Mouse (Mus musculus) intestine, embryonic 15.5 days (tissue): ENCODE results near the gene Il27ra. TPM values are rescaled to one million over a fixed set of nuclear protein-coding genes. Genes with fewer than 3 reads are reported as not detected.
"Not testable (repeated sequence)": the region's sequence is repeated elsewhere in the genome, so short reads cannot be mapped to it uniquely, and the experiment has no call there.

Experiments
- ATAC-seq: fragments of 200-750 bp; cut with Nextera tagmentation; 2 replicates; pipeline ENCODE4 v1.8.0; 2017; ENCODE audit warnings: moderate TSS enrichment, moderate library complexity
- H3K27ac ChIP-seq: fragments of 300-500 bp; sonication (generic); 2 replicates; pipeline ENCODE4 v1.5.1; 2015; ENCODE audit warnings: mild to moderate bottlenecking, inconsistent platforms
- H3K27me3 ChIP-seq: fragments of 300-500 bp; sonication (generic); replicated peaks from 2 replicates; pipeline ENCODE4 v1.6.1; 2015; ENCODE audit warnings: inconsistent platforms
- H3K36me3 ChIP-seq: fragments of 300-500 bp; sonication (generic); 2 replicates; pipeline ENCODE4 v1.6.1; 2015; ENCODE audit warnings: inconsistent platforms
- H3K4me1 ChIP-seq: fragments of 300-500 bp; sonication (generic); replicated peaks from 2 replicates; pipeline ENCODE4 v1.6.1; 2015; ENCODE audit warnings: inconsistent platforms
- H3K4me2 ChIP-seq: fragments of 300-500 bp; sonication (generic); replicated peaks from 2 replicates; pipeline ENCODE4 v1.6.1; 2015; ENCODE audit warnings: mild to moderate bottlenecking, inconsistent platforms
- H3K4me3 ChIP-seq: fragments of 300-500 bp; sonication (generic); replicated peaks from 2 replicates; pipeline ENCODE4 v1.5.1; 2015; ENCODE audit warnings: inconsistent platforms
- H3K9ac ChIP-seq: fragments of 300-500 bp; sonication (generic); 2 replicates; pipeline ENCODE4 v1.6.1; 2015; ENCODE audit warnings: inconsistent platforms
- H3K9me3 ChIP-seq: fragments of 300-500 bp; sonication (generic); 2 replicates; pipeline ENCODE4 v1.6.1; 2016; ENCODE audit warnings: inconsistent platforms
- WGBS: fragments of 180-500 bp; shearing (Covaris S2); methylation state at CpG from one replicate; pipeline ENCODE4 v1.1.7; 2015; 5-methylcytosine and 5-hydroxymethylcytosine counted together
- polyA plus RNA-seq: library from polyadenylated mRNA; unstranded; fragments of >200 nt; fragmentation: Nextera tagmentation; extraction: Ambion mirVana; gene quantifications from 2 replicates; pipeline ENCODE4 v1.2.1, GENCODE M21; 2015

The Il27ra gene
- polyA plus RNA-seq, 1 experiment from 2014 or later: 1.3 TPM

GRCm38 (mm10) chr8:84011705-84012498 is 30.5 kb downstream of the Il27ra start, which contains the start of gene 2210011C24Rik:
Gene 2210011C24Rik (minus strand): TSS chr8:84012171.
- peak within 1 kb of the TSS; percentile 47 for H3K4me3 ChIP-seq
- peaks cover 27% of the 10 kb centered on the region for H3K4me1 ChIP-seq
- H3K27me3 ChIP-seq: peaks cover 35% of the 10 kb centered on the region
- WGBS: 1% methylated on average over 44 of the region's 45 CpGs
- H3K9me3 ChIP-seq: no peaks in the 10 kb centered on the region
- no peaks in the 10 kb centered on the region for H3K36me3 ChIP-seq
- peak within 1 kb of the TSS; percentile 53 for H3K9ac ChIP-seq
- H3K4me2 ChIP-seq: peak within 1 kb of the TSS; percentile 99
- peak; percentile 78 for ATAC-seq
- peak within 1 kb of the TSS; percentile 37 for H3K27ac ChIP-seq

- peak overlapping the region; percentile 47 for H3K4me3 ChIP-seq
- 1% methylated on average over 83 of the region's 83 CpGs for WGBS
- H3K4me1 ChIP-seq: peaks cover 27% of the 10 kb centered on the region
- peak overlapping the region; percentile 53 for H3K9ac ChIP-seq
- H3K27me3 ChIP-seq: peaks cover 35% of the 10 kb centered on the region
- H3K27ac ChIP-seq: peak overlapping the region; percentile 37
- peak; percentile 68 for ATAC-seq
- no peaks in the 10 kb centered on the region for H3K9me3 ChIP-seq
- H3K4me2 ChIP-seq: peak overlapping the region; percentile 99
- H3K36me3 ChIP-seq: no peaks in the 10 kb centered on the region
Observed at GRCm38 (mm10) chr8:84010625-84011611, 31.5 kb downstream of the Il27ra start.

GRCm38 (mm10) chr8:84009876-84010275 is 32.5 kb downstream of the Il27ra start:
- Histone ChIP-seq H3K27ac (no peak overlapping the region), H3K36me3 (no peaks in the 10 kb centered on the region), H3K4me2 (peak overlapping the region; percentile 99; the same call in 1 of the 2 replicates), H3K27me3 (peaks cover 35% of the 10 kb centered on the region), H3K4me1 (peaks cover 30% of the 10 kb centered on the region), H3K9ac (no peak overlapping the region), H3K4me3 (no peak overlapping the region), H3K9me3 (no peaks in the 10 kb centered on the region)
- 1% methylated on average over 11 of the region's 11 CpGs for WGBS
- ATAC-seq: peak; percentile 46

- Histone ChIP-seq H3K4me3 (no peak overlapping the region), H3K4me2 (no peak overlapping the region), H3K27ac (no peak overlapping the region), H3K27me3 (peaks cover 32% of the 10 kb centered on the region), H3K36me3 (no peaks in the 10 kb centered on the region), H3K4me1 (peaks cover 38% of the 10 kb centered on the region), H3K9ac (no peak overlapping the region), H3K9me3 (no peaks in the 10 kb centered on the region)
- ATAC-seq: no peak
- 32% methylated on average over 7 of the region's 7 CpGs for WGBS
Observed at GRCm38 (mm10) chr8:84008362-84008761, 34.0 kb downstream of the Il27ra start.

- not testable (repeated sequence) for H3K9me3 ChIP-seq, ATAC-seq, H3K36me3 ChIP-seq, H3K27ac ChIP-seq, H3K27me3 ChIP-seq, H3K4me3 ChIP-seq, H3K9ac ChIP-seq, H3K4me2 ChIP-seq
- peaks cover 20% of the 10 kb centered on the region for H3K4me1 ChIP-seq
- WGBS: 94% methylated on average over 7 of the region's 7 CpGs
Observed at GRCm38 (mm10) chr8:84005502-84005901, 36.9 kb downstream of the Il27ra start.

GRCm38 (mm10) chr8:84004533-84005201 is 37.7 kb downstream of the Il27ra start:
- Histone ChIP-seq H3K4me1 (peaks cover 17% of the 10 kb centered on the region), H3K36me3 (peaks cover 4% of the 10 kb centered on the region), H3K27me3 (no peaks in the 10 kb centered on the region), H3K4me2 (peak overlapping the region; percentile 92), H3K9me3 (no peaks in the 10 kb centered on the region), H3K4me3 (peak overlapping the region; percentile 55), H3K27ac (peak overlapping the region; percentile 74), H3K9ac (peak overlapping the region; percentile 67)
- peak; percentile 90 for ATAC-seq
- 1% methylated on average over 30 of the region's 30 CpGs for WGBS

- Histone ChIP-seq H3K4me2 (peak overlapping the region; percentile 92), H3K27ac (no peak overlapping the region), H3K27me3 (no peaks in the 10 kb centered on the region), H3K4me1 (peaks cover 27% of the 10 kb centered on the region), H3K9ac (peak overlapping the region; percentile 67; the same call in 1 of the 2 replicates), H3K36me3 (peaks cover 4% of the 10 kb centered on the region), H3K4me3 (peak overlapping the region; percentile 55; the same call in 1 of the 2 replicates), H3K9me3 (no peaks in the 10 kb centered on the region)
- ATAC-seq: no peak
- WGBS: 75% methylated on average over 6 of the region's 6 CpGs
Observed at GRCm38 (mm10) chr8:84003612-84004246, 38.7 kb downstream of the Il27ra start.

- Histone ChIP-seq H3K9ac (no peak overlapping the region), H3K36me3 (peaks cover 4% of the 10 kb centered on the region), H3K27me3 (no peaks in the 10 kb centered on the region), H3K4me3 (no peak overlapping the region), H3K4me1 (peaks cover 27% of the 10 kb centered on the region), H3K4me2 (no peak overlapping the region), H3K27ac (no peak overlapping the region), H3K9me3 (no peaks in the 10 kb centered on the region)
- no peak for ATAC-seq
- WGBS: 68% methylated on average over 12 of the region's 12 CpGs
Observed at GRCm38 (mm10) chr8:84002957-84003611, 39.3 kb downstream of the Il27ra start.

- WGBS: 49% methylated on average over 61 of the region's 61 CpGs
- peaks cover 4% of the 10 kb centered on the region for H3K36me3 ChIP-seq
- H3K27ac ChIP-seq: no peak within 1 kb of the TSS
- no peak within 1 kb of the TSS for H3K4me3 ChIP-seq
- H3K27me3 ChIP-seq: no peaks in the 10 kb centered on the region
- no peak for ATAC-seq
- no peak within 1 kb of the TSS; the same call in 1 of the 2 replicates for H3K4me2 ChIP-seq
- H3K9ac ChIP-seq: no peak within 1 kb of the TSS
- no peaks in the 10 kb centered on the region for H3K9me3 ChIP-seq
- peaks cover 27% of the 10 kb centered on the region for H3K4me1 ChIP-seq
Observed at GRCm38 (mm10) chr8:84001281-84002000, 40.9 kb downstream of the Il27ra start, which contains the start of gene 1700067K01Rik. Gene 1700067K01Rik (plus strand): TSS chr8:84001502.

- H3K27ac ChIP-seq: no peak overlapping the region
- no peak for ATAC-seq
- no peak overlapping the region for H3K4me3 ChIP-seq
- H3K9me3 ChIP-seq: no peaks in the 10 kb centered on the region
- no peaks in the 10 kb centered on the region for H3K27me3 ChIP-seq
- H3K36me3 ChIP-seq: peaks cover 4% of the 10 kb centered on the region
- peak overlapping the region; percentile 3; the same call in 1 of the 2 replicates for H3K9ac ChIP-seq
- peak overlapping the region; percentile 84; the same call in 1 of the 2 replicates for H3K4me2 ChIP-seq
- H3K4me1 ChIP-seq: peaks cover 27% of the 10 kb centered on the region
- 87% methylated on average over 2 of the region's 2 CpGs for WGBS
Observed at GRCm38 (mm10) chr8:83999825-84000224, 42.6 kb downstream of the Il27ra start.
